Mouse (Mus musculus) bone marrow, adult 2 months (tissue): ENCODE measurements around the gene Adgrf1. TPM values are rescaled to one million over a fixed set of nuclear protein-coding genes. Genes with fewer than 3 reads are reported as not detected.

Experiments
- H3K27ac ChIP-seq: fragments of 200-500 bp; 2 replicates; pipeline ENCODE4 v1.5.1; 2012; ENCODE audit warnings: low read depth, mild to moderate bottlenecking, control low read depth, inconsistent platforms, low read length; ENCODE audit not compliant: control insufficient read depth, poor library complexity, insufficient read depth
- H3K4me1 ChIP-seq: fragments of 200-500 bp; 2 replicates; pipeline ENCODE4 v1.6.1; 2011; ENCODE audit warnings: low read length; ENCODE audit not compliant: control insufficient read depth, insufficient read depth
- H3K4me3 ChIP-seq: fragments of 200-500 bp; replicated peaks from 2 replicates; pipeline ENCODE3; 2011; ENCODE audit warnings: mild to moderate bottlenecking, low read depth, low read length, control low read depth; ENCODE audit not compliant: control insufficient read depth
- CTCF ChIP-seq: fragments of 200-500 bp; IDR thresholded peaks from 2 replicates; pipeline ENCODE4 v1.5.1; 2011; ENCODE audit warnings: low read length, control low read depth; ENCODE audit not compliant: control insufficient read depth, insufficient read depth
- POLR2A ChIP-seq: fragments of 200-500 bp; IDR thresholded peaks from 2 replicates; pipeline ENCODE4 v1.6.1; 2011; ENCODE audit warnings: low read depth, mild to moderate bottlenecking, control low read depth, low read length, borderline replicate concordance; ENCODE audit not compliant: control insufficient read depth
- WGBS: fragments of 180-500 bp; shearing (Covaris S2); methylation state at CpG from one replicate; pipeline ENCODE4 v1.1.7; 2018; 5-methylcytosine and 5-hydroxymethylcytosine counted together
- polyA plus RNA-seq: library from polyadenylated mRNA; stranded (reverse); fragments of >200 nt; gene quantifications from 2 replicates; pipeline ENCODE4 v1.2.4, GENCODE M21; 2011; ENCODE audit warnings: low replicate concordance; ENCODE audit not compliant: missing spikeins, insufficient read depth, insufficient read length

Adgrf1 gene
- polyA plus RNA-seq, 1 experiment, result not detected

GRCm38 (mm10) chr17:43242609-43243008, 27.5 kb upstream of the Adgrf1 start:
- no peak for TF ChIP-seq POLR2A
- TF ChIP-seq CTCF, result no peak
- Histone ChIP-seq H3K27ac (no peak overlapping the region), H3K4me3 (no peak overlapping the region), H3K4me1 (peaks cover 2% of the 10 kb centered on the region)
- WGBS, result 60% methylated on average over 3 of the region's 3 CpGs

GRCm38 (mm10) chr17:43245364-43245763, 24.8 kb upstream of the Adgrf1 start:
- WGBS, result 53% methylated on average over 6 of the region's 6 CpGs
- no peak for TF ChIP-seq POLR2A
- no peak for TF ChIP-seq CTCF

GRCm38 (mm10) chr17:43247245-43247644, 22.9 kb upstream of the Adgrf1 start:
- WGBS, result 47% methylated on average over 3 of the region's 3 CpGs
- no peak for TF ChIP-seq POLR2A
- TF ChIP-seq CTCF, result no peak
- no peak overlapping the region for H3K27ac ChIP-seq
- H3K4me1 ChIP-seq, result peaks cover 2% of the 10 kb centered on the region
- H3K4me3 ChIP-seq, result no peak overlapping the region

More at GRCm38 (mm10) chr17:43245364-43245763, 24.8 kb upstream of the Adgrf1 start:
- Histone ChIP-seq H3K4me1 (peaks cover 2% of the 10 kb centered on the region), H3K27ac (no peak overlapping the region), H3K4me3 (no peak overlapping the region)

GRCm38 (mm10) chr17:43249645-43250044, 20.5 kb upstream of the Adgrf1 start:
- Histone ChIP-seq H3K27ac (no peak overlapping the region), H3K4me1 (peaks cover 4% of the 10 kb centered on the region), H3K4me3 (no peak overlapping the region)
- 5% methylated on average over 3 of the region's 3 CpGs for WGBS
- TF ChIP-seq CTCF (no peak), POLR2A (no peak)

GRCm38 (mm10) chr17:43251249-43252125, 18.6 kb upstream of the Adgrf1 start:
- TF ChIP-seq CTCF (no peak), POLR2A (no peak)
- 60% methylated on average over 5 of the region's 5 CpGs for WGBS
- Histone ChIP-seq H3K27ac (no peak overlapping the region), H3K4me1 (peaks cover 4% of the 10 kb centered on the region), H3K4me3 (no peak overlapping the region)

- WGBS, result 64% methylated on average over 11 of the region's 11 CpGs
- TF ChIP-seq CTCF (no peak), POLR2A (no peak)
- H3K27ac ChIP-seq, result no peak overlapping the region
- no peak overlapping the region for H3K4me3 ChIP-seq
- peaks cover 2% of the 10 kb centered on the region; the same call in 1 of the 2 replicates for H3K4me1 ChIP-seq
Measured at GRCm38 (mm10) chr17:43252846-43253245, 17.3 kb upstream of the Adgrf1 start.

GRCm38 (mm10) chr17:43254261-43254660, 15.9 kb upstream of the Adgrf1 start:
- 13% methylated on average over 3 of the region's 3 CpGs for whole genome bisulfite sequencing
- TF ChIP-seq CTCF, result no peak
- no peak for TF ChIP-seq POLR2A
- peaks cover 2% of the 10 kb centered on the region; the same call in 1 of the 2 replicates for H3K4me1 ChIP-seq
- no peak overlapping the region for H3K4me3 ChIP-seq
- H3K27ac ChIP-seq, result no peak overlapping the region

- no peak for TF ChIP-seq POLR2A
- no peak for TF ChIP-seq CTCF
- 64% methylated on average over 12 of the region's 12 CpGs for WGBS
- no peak overlapping the region for H3K27ac ChIP-seq
- H3K4me1 ChIP-seq, result peaks cover 2% of the 10 kb centered on the region; the same call in 1 of the 2 replicates
- H3K4me3 ChIP-seq, result no peak overlapping the region
Measured at GRCm38 (mm10) chr17:43256536-43257135, 13.5 kb upstream of the Adgrf1 start.

GRCm38 (mm10) chr17:43257699-43258098, 12.4 kb upstream of the Adgrf1 start:
- H3K27ac ChIP-seq, result no peak overlapping the region
- WGBS, result 69% methylated on average over 1 of the region's 1 CpGs

More at GRCm38 (mm10) chr17:43257699-43258098, 12.4 kb upstream of the Adgrf1 start:
- no peak overlapping the region for H3K4me3 ChIP-seq
- H3K4me1 ChIP-seq, result peaks cover 2% of the 10 kb centered on the region; the same call in 1 of the 2 replicates
- no peak for TF ChIP-seq POLR2A
- TF ChIP-seq CTCF, result no peak
